ENCODE assay signal across 1 mouse cellular context in the genomic region with DNA sequence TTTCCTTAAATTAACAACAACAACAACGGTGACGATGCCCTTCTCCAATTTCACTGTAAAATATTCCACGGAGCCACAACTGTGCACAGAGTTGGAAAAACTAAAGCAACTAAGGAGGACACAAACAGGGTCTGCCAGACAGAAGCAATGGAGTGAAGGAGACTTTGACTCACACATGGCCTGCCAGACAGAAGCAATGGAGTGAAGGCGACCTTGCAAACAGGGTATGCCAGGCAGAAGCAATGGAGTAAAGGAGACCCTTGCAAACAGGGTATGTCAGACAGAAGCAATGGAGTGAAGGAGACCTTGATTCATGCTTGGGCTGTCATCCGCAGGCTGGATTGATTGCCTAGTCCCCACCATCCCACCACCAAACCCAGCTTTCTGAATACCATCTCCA.
TF ChIP-seq lines count a peak whose summit lies in the region.

No protein-coding gene starts in this region.

TF ChIP-seq in CH12.LX, 34 proteins besides CTCF, POLR2A, EP300 and RAD21 (continued from another document):
- TF ChIP-seq PAX5 (IDR thresholded peaks at IDR 0.05; ENCODE audit: low read length) (no peak), HCFC1 (IDR thresholded peaks at IDR 0.05; ENCODE audit: low read depth, low read length) (peak; percentile 77)
TF ChIP-seq in CH12.LX: peak in this region for 10.
